Mouse (Mus musculus) myocyte (in vitro differentiated cells): ENCODE measurements at regions not wholly inside any gene's neighbourhood (a gene's known extent, or its start where the extent isn't known, plus 50 kb on each side); places are given as distances from the start of the nearest gene placed in this dataset.

Experiments used
- H3K27me3 ChIP-seq: one replicate; pipeline ENCODE4 v1.6.1; 2011; ENCODE audit not compliant: control insufficient read depth, insufficient read depth, insufficient read length
- H3K36me3 ChIP-seq: one replicate; pipeline ENCODE4 v1.6.1; 2011; ENCODE audit not compliant: control insufficient read depth, insufficient read depth
- H3K4me2 ChIP-seq: one replicate; pipeline ENCODE4 v1.6.1; 2011; ENCODE audit warnings: low read depth, control low read depth
- H3K4me3 ChIP-seq: one replicate; pipeline ENCODE4 v1.5.1; 2011; ENCODE audit warnings: mild to moderate bottlenecking, control low read depth, moderate library complexity
- H3K79me2 ChIP-seq: one replicate; pipeline ENCODE4 v1.6.1; 2011; ENCODE audit not compliant: control insufficient read depth, insufficient read depth
- H3ac ChIP-seq: one replicate; pipeline ENCODE4 v1.6.1; 2011; ENCODE audit not compliant: control insufficient read depth, insufficient read length
- CEBPB ChIP-seq: IDR thresholded peaks from 2 replicates; pipeline ENCODE4 v1.6.1; 2011; ENCODE audit warnings: mild to moderate bottlenecking, moderate library complexity; ENCODE audit not compliant: poor library complexity, insufficient read depth, severe bottlenecking
- E2F4 ChIP-seq: IDR thresholded peaks from one replicate; pipeline ENCODE4 v1.6.1; 2011; ENCODE audit warnings: mild to moderate bottlenecking, control low read depth, moderate library complexity; ENCODE audit not compliant: insufficient read depth
- MAX ChIP-seq: IDR thresholded peaks from one replicate; pipeline ENCODE4 v1.6.1; 2011; ENCODE audit warnings: low read depth, mild to moderate bottlenecking, control low read depth
- MYOD1 ChIP-seq, 3 experiments: IDR thresholded peaks; one replicate each; pipeline ENCODE4 v1.6.1; 2011; ENCODE audit warnings: control low read depth in 2 of 3, low read depth in 2 of 3, mild to moderate bottlenecking in 2 of 3, moderate library complexity in 1 of 3; ENCODE audit not compliant: insufficient read length in 2 of 3, control insufficient read depth in 1 of 3
- MYOG ChIP-seq, 3 experiments: IDR thresholded peaks; one replicate each; pipeline ENCODE4 v1.6.1; 2011; ENCODE audit warnings: control low read depth in 2 of 3, low read depth in 2 of 3, mild to moderate bottlenecking in 2 of 3; ENCODE audit not compliant: insufficient read length in 2 of 3, control insufficient read depth in 1 of 3, insufficient read depth in 1 of 3
- POLR2A ChIP-seq: IDR thresholded peaks from one replicate; pipeline ENCODE4 v1.6.1; 2011; ENCODE audit warnings: low read depth, mild to moderate bottlenecking, control low read depth, moderate library complexity; ENCODE audit not compliant: insufficient read length
- POLR2AphosphoS2 ChIP-seq: IDR thresholded peaks from one replicate; pipeline ENCODE4 v1.6.1; 2011; ENCODE audit warnings: low read depth, control low read depth; ENCODE audit not compliant: insufficient read length
- REST ChIP-seq: IDR thresholded peaks from one replicate; pipeline ENCODE4 v1.6.1; 2011; ENCODE audit warnings: mild to moderate bottlenecking, control low read depth, moderate library complexity; ENCODE audit not compliant: insufficient read depth, insufficient read length
- SRF ChIP-seq: IDR thresholded peaks from one replicate; pipeline ENCODE4 v1.6.1; 2011; ENCODE audit warnings: low read depth; ENCODE audit not compliant: control insufficient read depth, insufficient read length
- TCF12 ChIP-seq: IDR thresholded peaks from one replicate; pipeline ENCODE4 v1.6.1; 2011; ENCODE audit warnings: mild to moderate bottlenecking, control low read depth; ENCODE audit not compliant: poor library complexity, insufficient read depth, severe bottlenecking
- TCF3 ChIP-seq: IDR thresholded peaks from one replicate; pipeline ENCODE4 v1.6.1; 2011; ENCODE audit warnings: low read depth, control low read depth; ENCODE audit not compliant: insufficient read length
- USF1 ChIP-seq: IDR thresholded peaks from one replicate; pipeline ENCODE4 v1.6.1; 2011; ENCODE audit warnings: low read depth, mild to moderate bottlenecking, control low read depth, moderate library complexity

- no peak overlapping the region for H3K4me3 ChIP-seq
- no peak overlapping the region for H3K4me2 ChIP-seq
- no peaks in the 10 kb centered on the region for H3K36me3 ChIP-seq
- no peaks in the 10 kb centered on the region for H3K79me2 ChIP-seq
- H3K27me3 ChIP-seq = peaks cover 14% of the 10 kb centered on the region
- TF ChIP-seq POLR2A = no peak
- TF ChIP-seq USF1 = no peak
- TF ChIP-seq E2F4 = no peak
- no peak for TF ChIP-seq TCF12
- no peak for TF ChIP-seq MYOD1 (IDR thresholded peaks at IDR 0.05; ENCODE audit: control insufficient read depth in 1 of 3, insufficient read length in 2 of 3, low read depth in 2 of 3)
- no peak for TF ChIP-seq CEBPB
- TF ChIP-seq MYOG (IDR thresholded peaks at IDR 0.05; ENCODE audit: control insufficient read depth in 1 of 3, insufficient read depth in 1 of 3, insufficient read length in 2 of 3, low read depth in 2 of 3) = no peak
- TF ChIP-seq TCF3 = no peak
- TF ChIP-seq MAX = no peak
- H3ac ChIP-seq = no peak overlapping the region
Measured at GRCm38 (mm10) chr15:37114119-37114518, 106.5 kb upstream of the Zfp706 start.

DNA sequence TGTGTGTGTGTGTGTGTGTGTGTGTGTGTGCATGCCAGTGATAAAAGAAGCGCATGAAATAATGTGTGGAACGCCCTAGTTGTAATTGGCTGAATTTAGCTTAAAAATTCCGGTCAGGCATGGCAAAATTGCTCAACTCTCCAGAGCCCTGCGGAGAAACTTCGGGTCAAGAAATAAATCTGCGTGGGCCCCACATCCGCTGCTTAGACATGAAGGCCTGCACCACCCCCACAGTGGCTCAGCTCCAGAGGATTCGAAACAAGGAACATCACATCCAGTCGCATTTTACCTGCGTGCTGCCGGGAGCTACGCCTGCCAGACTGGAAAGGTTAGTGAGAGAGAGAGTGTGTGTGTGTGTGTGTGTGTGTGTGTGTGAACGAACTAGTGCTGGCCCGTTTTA is 102.9 kb upstream of the Zfp706 start:
- Histone ChIP-seq H3K36me3 (no peaks in the 10 kb centered on the region), H3K79me2 (no peaks in the 10 kb centered on the region), H3K4me2 (no peak overlapping the region), H3K4me3 (no peak overlapping the region), H3ac (no peak overlapping the region), H3K27me3 (peaks cover 20% of the 10 kb centered on the region)
- TF ChIP-seq SRF (no peak), USF1 (no peak)

DNA sequence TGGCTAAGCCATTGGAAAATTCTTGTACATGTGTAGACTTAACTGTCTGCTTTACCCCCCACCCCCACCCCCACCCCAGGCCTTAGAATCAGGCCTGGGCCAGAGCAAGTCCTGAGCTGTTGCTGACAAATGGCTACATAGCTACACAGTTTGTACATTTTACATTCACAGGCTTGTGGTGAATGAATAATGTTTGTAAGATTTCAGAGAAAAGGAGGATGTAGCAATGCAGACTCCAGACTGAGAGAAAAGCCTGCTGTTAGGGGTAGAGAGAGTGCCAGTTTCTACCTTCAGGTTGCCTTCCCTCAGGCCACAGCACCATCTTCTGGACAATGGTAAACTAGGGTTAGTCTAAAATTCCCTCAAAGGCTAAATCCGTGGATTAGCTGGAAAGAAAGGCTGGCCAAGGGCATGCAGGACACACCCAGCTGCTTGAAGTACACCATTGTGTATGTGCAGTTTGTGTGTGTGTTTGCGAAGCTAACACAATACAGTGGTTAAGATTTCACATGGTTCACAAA is 94.5 kb upstream of the Zfp706 start:
- Histone ChIP-seq H3K4me2 (no peak overlapping the region), H3ac (no peak overlapping the region), H3K36me3 (no peaks in the 10 kb centered on the region), H3K4me3 (no peak overlapping the region), H3K79me2 (no peaks in the 10 kb centered on the region), H3K27me3 (peaks cover 2% of the 10 kb centered on the region)
- no peak for TF ChIP-seq E2F4
- TF ChIP-seq MAX = no peak
- TF ChIP-seq CEBPB = no peak
- no peak for TF ChIP-seq POLR2A
- TF ChIP-seq MYOG (IDR thresholded peaks at IDR 0.05; ENCODE audit: control insufficient read depth in 1 of 3, insufficient read depth in 1 of 3, insufficient read length in 2 of 3, low read depth in 2 of 3) = no peak
- no peak for TF ChIP-seq POLR2AphosphoS2

DNA sequence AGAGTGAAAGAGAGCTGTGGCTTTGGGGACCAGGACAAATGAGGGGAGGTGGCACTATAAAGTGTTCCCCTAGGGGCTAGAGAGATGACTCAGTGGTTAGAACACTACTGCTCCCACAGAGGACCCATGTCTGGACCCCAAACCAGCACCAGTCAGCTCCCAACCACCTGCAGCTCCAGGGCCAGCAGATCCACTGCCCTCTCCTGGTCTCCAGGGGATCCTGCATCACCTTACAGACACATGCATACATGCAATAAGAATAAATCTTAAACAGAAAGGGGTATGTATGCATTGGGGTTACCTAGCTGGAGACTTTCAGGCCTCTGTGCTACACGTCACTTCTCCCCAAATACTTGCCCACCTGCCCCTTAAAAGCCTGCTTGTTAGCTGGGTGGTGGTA is 93.8 kb upstream of the Zfp706 start:
- Histone ChIP-seq H3ac (no peak overlapping the region), H3K36me3 (no peaks in the 10 kb centered on the region), H3K27me3 (no peaks in the 10 kb centered on the region), H3K4me2 (no peak overlapping the region), H3K79me2 (no peaks in the 10 kb centered on the region), H3K4me3 (no peak overlapping the region)
- TF ChIP-seq CEBPB (no peak), POLR2AphosphoS2 (no peak), REST (no peak), MYOG (IDR thresholded peaks at IDR 0.05; ENCODE audit: control insufficient read depth in 1 of 3, insufficient read depth in 1 of 3, insufficient read length in 2 of 3, low read depth in 2 of 3) (no peak), TCF3 (no peak)

GRCm38 (mm10) chr15:37100767-37101288 is 93.3 kb upstream of the Zfp706 start:
- no peak for TF ChIP-seq CEBPB
- TF ChIP-seq POLR2AphosphoS2 = no peak
- no peak for TF ChIP-seq USF1
- no peak for TF ChIP-seq POLR2A
- TF ChIP-seq MAX = no peak
- TF ChIP-seq SRF = no peak
- Histone ChIP-seq H3ac (no peak overlapping the region), H3K79me2 (no peaks in the 10 kb centered on the region), H3K27me3 (no peaks in the 10 kb centered on the region), H3K4me2 (no peak overlapping the region), H3K36me3 (no peaks in the 10 kb centered on the region), H3K4me3 (no peak overlapping the region)
